Mouse (Mus musculus) frontal cortex, postnatal 14 days (tissue): Measurements from ENCODE around the gene Mprip.

Experiments used
- DNase-seq, 2 experiments: peaks; one replicate each; pipeline ENCODE4 v3.0.0; 2022; ENCODE audit warnings: low spot score in 2 of 2

The Mprip gene

DNA sequence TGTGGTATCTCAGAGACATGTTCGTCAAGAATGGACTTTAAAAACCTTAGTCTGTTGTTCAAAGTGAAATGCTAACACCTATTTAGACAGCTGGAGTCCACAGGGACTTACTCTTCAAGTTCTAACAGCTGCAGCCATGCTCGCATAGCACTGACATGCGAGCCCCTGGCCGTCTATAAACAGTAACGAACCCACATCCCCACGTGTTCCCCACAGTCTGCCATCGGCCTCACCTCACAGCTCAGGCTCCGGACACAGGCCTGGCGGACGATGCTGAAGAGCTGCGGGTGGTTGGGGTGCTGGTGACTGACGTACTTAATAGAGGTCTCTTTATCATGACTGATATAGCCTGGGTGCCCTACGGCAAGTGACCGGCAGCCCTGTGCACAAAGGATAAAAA lies 142.4 kb downstream of the Mprip start:
- DNase-seq = no peak

DNA sequence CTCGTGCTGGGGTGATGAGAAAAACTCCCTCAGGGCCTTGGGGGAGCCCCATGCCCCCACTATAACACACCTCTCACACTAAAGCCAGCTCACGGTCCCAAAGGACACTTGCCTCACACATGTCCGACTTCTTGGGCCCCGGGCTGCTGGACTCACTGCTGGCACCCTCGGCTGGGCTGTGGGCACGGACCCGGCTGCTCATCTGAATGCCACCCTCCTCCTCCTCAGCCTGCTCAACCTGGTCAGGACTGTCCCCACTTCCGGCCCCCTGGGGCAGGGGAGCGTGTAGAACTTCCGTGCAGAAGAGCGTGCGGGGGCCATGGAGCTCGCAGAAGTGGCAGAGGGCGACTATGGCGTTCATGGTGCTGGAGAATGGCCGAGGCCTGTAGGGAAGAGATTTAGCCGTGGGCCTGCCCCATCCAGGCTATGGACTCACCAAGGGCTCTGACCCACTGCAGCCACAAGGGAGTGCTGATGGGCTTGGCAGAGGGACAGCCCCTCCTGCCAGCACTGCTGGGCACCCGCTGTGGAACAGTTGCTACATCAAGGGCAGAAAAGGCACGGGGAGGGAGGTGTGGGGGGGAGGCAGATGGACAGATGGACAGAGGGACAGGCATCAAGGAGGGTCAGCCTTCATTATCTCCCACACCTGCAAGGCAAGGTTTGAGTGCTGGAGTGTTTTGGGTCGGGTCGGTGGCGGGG lies 143.5 kb downstream of the Mprip start:
- DNase-seq = no peak

DNA sequence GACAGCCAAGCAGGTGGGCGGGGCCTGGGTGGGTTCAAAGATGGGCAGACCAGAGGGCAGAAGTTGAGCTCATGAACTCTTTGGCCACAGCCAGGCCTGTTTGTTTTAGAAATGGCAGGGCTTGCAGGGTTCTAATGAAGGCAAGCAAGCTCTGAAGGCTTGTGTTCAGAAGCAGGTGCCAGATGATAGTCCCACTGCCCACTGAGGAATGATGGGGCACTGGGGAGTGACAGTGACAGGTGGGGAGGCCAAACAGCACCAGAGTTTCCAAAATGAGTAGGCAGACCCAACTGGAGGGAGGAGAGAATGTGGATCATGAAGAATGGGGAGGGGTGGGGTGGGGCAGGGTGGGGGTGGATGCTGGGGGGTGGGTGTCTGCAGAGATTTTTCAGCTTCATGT lies 144.2 kb downstream of the Mprip start:
- DNase-seq = no peak

DNA sequence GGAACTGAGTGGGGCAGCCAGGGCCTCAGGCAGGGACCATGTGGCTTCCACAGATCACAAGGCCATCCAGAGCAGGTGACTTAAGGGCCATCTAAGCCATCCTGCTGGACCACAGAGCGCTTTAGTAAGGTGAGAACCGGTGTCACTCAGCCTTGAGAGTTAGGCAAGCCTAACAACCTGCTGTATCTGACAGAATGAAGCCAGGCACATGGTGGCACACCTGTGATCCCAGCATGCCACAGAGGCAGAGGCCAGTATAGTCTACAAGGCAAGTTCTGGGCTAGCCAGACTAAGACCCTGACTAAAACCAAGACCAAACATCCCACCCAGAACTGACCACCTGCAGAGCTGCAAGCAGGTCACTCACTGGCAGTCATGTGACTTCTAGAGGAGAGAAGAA lies 144.6 kb downstream of the Mprip start:
- no peak for DNase-seq

DNA sequence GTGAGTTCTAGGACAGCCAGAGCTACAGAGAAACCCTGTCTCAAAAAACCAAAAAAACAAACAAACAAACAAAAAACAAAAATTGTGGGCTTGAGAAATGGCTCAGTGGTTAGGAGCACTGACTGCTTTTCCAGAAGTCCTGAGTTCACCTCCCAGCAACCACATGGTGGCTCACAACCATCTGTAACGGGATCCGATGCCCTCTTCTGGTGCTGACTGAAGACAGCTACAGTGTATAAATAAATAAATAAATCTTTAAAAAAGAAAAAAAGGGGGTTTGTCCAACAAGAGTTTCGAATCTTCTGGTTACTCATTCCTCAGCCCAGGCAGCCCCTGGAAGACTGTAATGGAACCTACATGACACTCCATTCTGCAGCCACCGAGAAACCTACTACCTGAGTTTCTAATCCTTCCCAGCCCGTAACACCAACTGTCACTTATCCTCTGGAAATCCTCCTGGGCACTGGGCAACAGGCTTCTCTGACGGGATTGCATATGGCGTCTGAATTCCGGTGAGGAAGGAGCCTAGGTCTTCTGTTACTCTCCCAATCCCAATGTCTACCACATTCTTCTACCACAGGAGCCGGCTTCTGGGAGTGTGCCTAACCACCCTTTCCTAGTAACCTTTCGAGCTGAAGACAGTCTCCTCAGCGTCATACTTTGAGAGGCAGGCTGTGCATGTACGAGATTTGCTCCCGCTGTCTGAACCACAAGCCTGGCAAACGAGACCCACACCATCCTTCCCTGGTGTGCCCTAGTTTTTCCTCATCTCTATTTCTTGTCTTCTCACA lies 147.3 kb downstream of the Mprip start:
- no peak for DNase-seq

DNA sequence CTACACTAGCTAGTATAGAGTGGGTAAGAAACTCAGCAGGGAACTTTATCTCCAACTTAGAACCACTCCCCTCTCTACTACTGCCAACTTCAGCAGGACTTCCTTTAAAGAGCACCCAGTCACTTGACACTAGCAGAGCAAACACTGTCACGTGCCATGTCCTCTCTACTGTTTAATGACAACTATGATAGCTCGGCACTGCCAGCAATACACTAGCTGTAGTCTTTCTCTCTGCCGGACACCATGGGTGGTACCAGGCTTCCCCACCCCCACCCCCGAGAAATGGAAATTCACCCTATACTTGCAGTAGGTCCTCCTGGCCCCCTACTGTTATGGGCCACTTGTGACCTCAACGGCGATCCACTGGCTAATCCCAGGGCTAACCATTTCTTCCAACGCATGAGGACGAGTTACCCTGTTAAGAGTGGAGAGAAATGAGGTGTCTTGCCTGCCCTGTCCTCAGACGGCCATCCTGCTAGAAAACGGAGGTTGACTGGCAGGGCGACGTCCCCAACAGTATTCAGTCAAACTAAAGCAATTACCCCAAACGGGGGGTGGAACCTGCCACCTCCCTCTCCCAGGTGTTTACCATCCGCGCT lies 148.1 kb downstream of the Mprip start:
- DNase-seq = no peak

DNA sequence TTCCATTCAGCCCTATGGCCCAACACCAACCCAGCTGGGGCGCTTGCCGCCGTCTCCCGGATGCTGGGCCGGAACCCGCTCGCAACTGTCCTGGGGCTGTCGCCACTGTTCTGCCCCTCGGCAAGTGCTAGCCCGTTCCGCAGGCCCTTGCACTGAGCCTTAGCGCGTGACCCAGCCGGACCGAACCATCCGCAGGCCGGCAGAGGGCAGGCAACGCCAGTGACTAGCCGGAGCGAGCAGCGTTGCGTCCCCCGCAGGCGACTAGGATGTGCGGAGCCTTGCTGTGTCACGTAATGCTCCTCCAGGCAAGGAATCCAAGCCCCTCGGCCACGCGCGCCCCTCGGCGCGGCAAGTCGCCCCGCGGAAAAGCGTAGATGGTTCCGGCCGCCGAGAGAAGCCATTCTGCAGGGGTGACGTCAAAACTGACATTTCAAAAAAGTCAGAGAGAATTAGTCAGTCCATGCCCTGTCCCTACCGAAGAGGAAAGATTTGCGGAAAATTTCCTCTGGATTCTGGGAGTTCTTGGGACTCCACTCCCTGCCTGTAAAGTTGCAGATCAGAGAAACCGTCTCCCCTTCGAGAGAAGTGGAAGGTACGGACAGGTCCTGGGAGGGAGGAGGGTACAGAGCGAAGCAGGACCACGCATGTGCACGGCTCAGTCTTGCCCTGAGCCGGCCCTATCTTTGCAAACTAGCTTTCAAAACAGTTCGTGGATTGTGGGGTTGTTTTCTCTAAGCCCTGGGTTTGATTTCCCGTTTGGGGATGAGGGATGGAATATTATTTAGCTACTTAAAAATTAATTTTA lies 148.8 kb downstream of the Mprip start, which contains the start of gene Flcn:
Gene Flcn, minus strand, starts transcription at position 347 of the 805 bp plus-strand sequence.
- DNase-seq = peak; percentile 73 to 77

DNA sequence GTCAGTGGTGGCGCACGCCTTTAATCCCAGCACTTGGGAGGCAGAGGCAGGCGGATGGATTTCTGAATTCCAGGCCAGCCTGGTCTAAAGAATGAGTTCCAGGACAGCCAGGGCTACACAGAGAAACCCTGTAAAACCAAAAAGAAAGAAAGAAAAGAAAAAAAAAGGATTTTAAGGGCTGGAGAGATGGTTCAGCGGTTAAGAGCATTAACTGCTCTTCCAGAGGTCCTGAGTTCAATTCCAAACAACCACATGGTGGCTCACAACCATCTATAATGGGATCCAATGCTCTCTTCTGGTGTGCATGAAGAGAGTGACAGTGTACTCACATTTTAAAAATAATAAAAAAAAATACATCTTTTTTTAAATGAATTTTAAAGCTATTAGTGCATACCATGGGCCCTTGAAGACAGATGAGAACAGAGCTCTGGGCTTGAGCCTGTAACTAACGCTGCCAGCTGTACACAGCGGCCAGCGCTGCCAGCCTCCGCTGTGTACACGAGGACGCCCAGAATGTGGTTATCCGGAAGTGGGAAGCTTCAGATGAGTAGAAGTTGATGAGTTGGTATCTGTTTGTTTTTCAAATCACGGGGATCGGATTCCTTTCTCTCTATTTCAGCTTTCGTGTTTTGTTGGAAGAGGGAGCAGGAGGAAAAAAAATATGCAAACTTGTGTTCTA lies 149.5 kb downstream of the Mprip start:
- no peak for DNase-seq

DNA sequence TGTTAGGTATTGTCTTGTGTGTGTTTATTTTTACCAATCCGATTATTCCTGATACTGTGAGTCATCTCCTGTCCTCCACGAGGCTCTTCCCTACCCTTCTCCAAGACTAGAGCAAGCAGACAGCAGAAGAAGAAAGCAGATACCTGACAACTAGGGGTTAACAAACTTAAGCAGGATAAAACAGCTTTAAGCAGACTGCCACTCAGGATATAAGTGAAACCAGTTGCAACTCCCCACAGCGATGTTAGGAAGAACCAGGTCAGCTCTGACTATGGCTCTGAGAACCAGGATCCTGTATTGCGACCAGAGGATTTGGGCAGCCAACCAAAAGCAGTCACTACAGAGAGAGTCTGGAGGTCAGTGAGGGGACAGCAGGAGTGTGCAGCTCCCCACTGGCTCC lies 150.1 kb downstream of the Mprip start:
- DNase-seq = no peak

DNA sequence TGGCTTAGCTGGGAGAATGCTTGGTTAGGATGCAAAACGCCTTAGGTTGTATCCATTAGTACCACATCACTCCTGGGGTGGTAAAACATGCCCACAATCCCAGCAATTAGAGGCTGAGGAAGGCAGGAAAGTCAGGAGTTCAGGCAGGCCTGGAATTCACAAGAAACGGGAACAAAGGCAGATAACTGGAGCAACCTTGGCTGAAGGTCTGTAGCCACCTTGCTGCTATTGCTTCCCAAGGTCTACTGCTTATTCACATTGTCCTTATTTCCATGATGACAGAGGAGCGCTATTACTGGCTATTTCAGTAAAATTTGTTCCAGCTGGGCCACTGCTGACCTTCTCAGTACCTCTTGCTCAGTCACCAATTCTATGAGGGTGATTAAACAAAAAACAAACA lies 152.2 kb downstream of the Mprip start:
- DNase-seq = no peak

DNA sequence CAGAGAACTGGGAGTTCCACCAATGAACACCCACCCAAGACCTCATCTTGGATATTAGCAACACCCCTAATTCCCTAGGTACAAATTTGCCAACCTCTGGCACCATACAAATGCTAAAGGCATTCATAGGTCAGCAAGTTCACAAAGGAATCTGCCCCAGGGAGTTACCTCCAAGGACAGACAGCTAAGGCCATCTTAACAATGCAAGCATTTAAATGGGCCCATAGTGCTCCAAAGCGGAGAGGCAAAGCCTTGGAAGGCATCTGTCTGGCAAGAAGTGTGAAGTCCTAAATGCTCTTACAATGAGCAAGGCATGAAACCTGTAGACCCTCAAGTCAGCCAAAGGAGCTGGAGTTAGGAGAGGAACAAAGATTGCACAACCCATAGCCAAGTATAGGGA lies 153.2 kb downstream of the Mprip start:
- no peak for DNase-seq

DNA sequence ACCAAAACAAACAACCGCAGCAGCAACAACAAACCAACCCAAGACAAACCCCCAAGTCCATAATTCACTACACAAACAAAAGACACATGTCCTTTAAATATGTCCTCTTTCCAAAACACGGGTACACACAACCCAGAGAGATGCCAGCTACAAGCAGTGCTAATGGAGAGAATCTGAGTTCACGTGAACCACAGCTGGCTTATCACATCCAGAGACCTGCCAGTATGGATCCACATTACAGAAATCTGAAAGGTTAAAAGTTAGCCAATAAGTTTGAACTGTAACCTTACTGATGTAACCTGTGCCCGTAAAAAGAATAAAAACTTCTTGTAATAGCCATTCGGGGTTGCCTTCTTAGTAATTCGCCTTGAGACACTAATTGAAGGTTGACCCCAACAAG lies 153.8 kb downstream of the Mprip start:
- DNase-seq = no peak

DNA sequence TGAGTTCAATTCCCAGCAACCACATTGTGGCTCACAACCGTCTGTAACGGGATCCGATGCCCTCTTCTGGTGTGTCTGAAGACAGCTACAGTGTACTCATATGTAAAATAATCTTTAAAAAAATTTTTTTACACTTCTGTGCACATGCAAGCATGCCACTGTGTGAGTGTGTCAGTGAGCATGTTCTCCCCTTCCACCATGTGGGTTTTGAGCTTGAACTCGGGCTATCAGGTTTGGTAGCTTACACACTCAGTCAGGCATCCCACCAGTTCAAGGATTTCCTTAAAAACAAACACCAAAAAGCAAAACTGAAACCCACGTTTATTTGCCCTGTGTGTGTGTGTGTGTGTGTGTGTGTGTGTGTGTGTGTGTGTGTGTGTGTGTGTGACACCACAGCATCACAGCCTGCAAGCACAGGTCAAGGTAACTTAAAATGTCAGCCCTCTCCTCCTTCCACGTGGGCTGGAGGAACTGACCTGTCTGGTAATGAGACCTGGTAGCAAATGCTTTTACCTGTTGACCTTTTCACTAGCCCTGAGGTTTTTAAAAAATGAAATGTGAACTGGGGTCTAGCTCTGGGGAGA lies 154.5 kb downstream of the Mprip start:
- no peak for DNase-seq

DNA sequence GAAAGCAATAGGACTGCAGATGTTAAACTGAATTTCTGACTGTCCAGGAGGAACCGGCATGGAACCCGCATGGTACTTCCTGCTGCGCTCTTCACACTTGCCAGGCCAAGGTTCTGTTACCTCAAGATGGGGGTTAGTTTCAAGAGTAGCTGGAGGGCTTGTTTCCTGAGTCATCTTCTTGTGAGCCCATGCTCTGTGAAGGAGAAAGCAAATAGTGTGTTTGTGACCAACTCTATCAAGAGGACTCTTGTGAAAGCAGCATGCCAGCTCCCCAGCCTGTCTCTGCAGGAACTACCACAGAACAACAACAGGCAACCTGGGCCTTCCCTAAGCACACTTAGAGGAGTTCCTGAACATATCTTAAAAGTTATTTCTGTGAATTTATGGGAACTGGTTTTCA lies 156.8 kb downstream of the Mprip start:
- no peak for DNase-seq

DNA sequence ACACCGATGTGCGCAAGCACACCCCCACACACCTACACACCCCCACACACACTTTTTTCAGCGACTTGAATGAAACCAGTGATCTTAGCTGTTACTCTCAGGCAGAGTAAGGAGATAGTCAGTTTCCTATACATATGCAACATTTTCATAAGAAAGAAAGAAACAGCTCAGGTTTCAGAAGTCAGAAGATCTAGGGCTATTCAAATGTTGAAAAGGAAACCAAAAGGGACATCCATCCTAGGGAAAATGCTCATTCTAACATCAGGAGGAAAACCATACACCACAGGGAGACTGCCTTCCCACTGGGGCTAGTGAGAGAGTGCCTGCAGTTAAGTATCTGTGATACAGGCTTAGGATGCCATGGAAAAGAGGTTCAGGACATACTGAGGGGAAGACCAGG lies 160.5 kb downstream of the Mprip start:
- no peak for DNase-seq
